Mouse (Mus musculus): ENCODE measurements at regions not wholly inside any gene's neighbourhood (a gene's known extent, or its start where the extent isn't known, plus 50 kb on each side); places are given as distances from the start of the nearest gene placed in this dataset.
A peak's percentile ranks its signal among the peaks of the same experiment; 100 is the strongest.
"Not testable (repeated sequence)": the region's sequence is repeated elsewhere in the genome, so short reads cannot be mapped to it uniquely, and the experiment has no call there.

DNA sequence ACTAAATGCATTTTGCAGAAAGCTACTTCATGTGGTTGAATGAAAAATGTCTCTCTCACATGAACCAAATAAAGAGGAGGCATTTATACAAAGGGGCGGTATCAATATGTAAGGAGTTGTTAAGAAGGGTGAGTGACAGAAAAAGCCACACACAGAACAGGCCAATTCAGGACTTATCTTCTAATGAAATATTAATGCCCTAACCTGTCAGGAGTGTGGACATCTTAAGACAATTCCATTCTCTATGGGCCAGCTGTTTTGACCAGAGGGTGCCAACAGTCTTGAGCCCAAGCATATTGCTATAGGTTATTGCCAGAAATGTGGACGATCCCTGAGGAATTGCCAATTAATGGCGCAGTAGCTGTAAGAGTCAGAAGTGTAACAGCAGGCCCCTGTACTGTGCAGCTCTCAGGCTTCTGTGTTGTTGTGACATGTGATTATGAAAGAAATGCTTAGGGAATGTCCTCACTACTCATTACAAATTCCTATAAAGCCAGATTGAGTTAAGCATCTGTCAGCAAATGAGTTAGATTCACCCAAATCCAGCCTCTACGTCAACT is 393.8 kb downstream of the Ice1 start:
- no peak for DNase-seq (ENCODE audit: low spot score in 2 of 2)
- intact Hi-C loops (cut with DNase I): no loop called here

DNA sequence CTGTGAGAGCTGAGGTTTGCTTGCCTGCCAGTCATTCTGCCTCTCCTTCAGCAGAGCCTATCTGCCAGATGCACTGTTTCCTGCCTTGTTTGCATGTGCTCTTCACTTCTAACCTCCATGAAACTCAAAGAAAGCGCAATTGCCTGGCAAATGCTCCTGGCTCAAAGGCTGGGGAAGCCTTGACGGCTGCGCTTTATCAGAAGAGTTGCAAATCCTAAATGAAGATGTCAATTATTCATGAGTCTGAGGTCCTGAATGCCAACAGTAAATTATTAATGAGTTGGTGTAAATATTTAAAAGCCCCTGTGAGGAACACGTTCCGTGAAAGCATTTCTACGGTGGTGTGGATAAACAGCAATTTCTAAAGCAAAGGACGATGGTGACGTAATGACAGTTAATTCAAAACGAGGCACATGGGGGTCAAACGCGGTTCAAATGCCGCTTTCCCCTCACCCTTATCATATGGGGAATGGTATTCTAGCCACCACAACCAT is 377.4 kb downstream of the Ice1 start:
- intact Hi-C loops (cut with DNase I): no loop called here
- DNase-seq (ENCODE audit: low spot score in 2 of 2): no peak

DNA sequence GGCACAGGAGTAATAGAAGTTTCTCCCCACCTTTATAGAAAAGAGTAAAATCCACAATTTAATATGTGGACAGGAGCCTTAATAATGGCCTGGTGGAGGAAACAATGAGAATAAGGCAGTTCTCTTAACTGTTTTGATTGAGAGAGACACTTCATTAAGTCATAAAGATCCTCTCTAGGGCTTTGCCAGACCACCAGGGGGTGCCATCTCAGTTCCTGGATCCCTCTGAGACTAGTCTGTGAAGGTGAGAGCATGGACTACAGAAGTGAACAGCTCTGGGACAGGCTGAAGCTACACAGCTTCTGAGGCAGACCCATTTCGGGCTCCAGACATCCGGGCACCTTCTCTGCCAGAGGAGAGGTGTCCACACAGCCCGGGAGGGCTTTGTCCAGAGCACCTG is 373.8 kb downstream of the Ice1 start:
- intact Hi-C loops (cut with DNase I): no loop called here
- no peak for DNase-seq (ENCODE audit: low spot score in 2 of 2)

- intact Hi-C loops (cut with DNase I): loop anchor here (10.0 kb wide), 1 partner anchor 228 kb away; no protein-coding TSS in a partner anchor
Observed at GRCm38 (mm10) chr13:70276884-70277378, 360.5 kb downstream of the Ice1 start.

DNA sequence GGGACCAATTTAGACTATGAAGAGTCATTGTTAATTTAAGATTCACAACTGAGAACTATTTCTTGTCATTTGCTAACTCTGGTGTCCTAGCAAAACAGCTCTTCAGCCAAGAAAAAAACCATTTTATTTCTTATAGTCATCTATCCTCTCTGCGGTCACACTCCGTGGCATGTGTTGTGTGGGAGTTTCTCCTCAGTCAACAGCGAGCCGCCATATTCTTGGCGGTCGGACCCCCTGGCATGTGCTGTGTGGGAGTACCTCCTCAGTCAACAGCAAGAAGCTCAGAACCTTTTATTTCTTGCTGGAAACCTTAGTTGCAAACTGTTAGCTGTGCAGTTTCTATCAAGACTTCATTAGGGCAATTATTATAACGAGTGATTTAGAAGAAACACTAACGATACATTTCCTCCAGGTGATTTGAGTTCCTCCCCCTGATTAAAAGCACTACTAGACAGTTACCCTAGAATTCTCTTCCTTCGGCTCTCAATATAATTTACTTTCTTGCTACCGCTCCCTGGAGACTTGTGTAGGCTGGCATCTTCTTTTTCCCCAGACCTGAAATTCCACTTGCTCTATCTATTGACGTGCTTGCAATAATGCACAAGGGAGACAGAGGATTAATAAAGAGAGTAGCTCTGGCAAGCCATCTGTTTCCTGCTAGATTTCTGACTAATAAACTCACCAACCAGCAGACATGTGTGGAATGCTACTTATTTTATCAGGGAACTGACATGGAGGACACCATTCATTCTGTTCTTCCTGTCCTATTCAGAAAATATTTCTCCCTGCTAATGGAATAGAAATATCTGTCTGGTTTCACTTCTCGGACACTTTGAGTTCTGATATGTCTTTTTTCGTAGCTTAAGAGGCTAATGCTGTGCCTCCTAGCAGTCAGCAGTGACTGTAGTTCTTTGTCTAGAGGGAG is 359.5 kb downstream of the Ice1 start:
- peak; percentile 85 to 87 for DNase-seq (ENCODE audit: low spot score in 2 of 2)
- intact Hi-C loops (cut with DNase I): loop anchor here (10.0 kb wide), 1 partner anchor 227 kb away; no protein-coding TSS in a partner anchor

More at GRCm38 (mm10) chr13:70276884-70277378, 360.5 kb downstream of the Ice1 start:
- DNase-seq (ENCODE audit: low spot score in 2 of 2): not testable (repeated sequence)

DNA sequence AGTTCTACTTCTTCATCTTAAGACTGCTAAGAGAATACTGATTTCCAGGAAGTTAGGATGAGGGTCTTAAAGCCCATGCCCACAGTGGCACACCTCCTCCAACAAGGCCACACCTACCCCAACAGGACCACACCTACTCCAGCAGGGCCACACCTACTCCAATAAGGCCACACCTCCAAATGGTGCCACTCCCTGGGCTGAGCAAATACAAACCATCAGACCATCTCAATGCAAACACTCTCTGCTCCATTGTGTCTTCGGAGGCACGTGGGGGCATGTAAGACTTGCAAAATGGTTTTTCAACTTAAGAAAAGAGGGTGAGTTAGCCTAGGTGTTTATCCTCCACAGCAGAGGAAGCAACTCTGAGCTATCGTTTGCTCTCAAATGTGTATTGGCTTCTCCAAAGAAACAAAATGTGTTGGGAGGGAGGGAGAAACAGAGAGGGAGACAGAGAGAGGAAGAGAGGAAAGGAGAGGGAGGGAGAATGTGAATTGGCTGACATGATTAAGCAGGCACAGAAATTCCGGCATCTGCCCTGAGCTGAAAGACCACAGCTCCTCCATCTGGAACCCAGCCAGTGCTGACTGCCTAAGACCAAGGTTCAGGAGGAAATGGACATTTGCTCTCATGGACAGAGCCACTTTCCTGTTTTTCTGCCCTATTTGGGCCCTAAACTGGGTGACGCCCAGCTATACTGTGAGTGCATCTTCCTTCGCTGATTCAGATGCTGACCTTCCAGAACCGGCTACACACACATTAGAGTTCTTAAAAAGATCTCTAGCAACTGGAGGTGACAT is 356.2 kb downstream of the Ice1 start:
- intact Hi-C loops (cut with DNase I): no loop called here
- no peak for DNase-seq (ENCODE audit: low spot score in 2 of 2)

DNA sequence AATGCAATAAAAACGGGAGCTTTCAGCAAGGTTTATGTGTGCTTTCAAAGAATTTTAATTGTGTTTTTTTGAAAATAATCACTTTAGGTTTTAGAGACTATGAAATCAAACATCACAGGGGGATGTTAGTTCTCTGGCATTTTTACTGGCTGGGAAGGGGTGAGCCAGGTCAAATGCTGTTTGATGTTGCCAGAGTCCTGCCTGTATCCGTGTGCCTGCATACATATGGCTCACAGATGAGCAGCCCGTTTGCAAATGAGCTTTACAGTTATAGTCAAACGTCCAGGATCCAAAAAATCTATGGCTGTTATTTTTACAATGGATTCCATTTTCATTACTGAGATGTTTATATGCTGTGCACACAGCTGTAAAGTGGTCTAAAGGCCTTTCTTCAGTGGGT is 354.7 kb downstream of the Ice1 start:
- intact Hi-C loops (cut with DNase I): no loop called here
- DNase-seq (ENCODE audit: low spot score in 2 of 2): no peak

DNA sequence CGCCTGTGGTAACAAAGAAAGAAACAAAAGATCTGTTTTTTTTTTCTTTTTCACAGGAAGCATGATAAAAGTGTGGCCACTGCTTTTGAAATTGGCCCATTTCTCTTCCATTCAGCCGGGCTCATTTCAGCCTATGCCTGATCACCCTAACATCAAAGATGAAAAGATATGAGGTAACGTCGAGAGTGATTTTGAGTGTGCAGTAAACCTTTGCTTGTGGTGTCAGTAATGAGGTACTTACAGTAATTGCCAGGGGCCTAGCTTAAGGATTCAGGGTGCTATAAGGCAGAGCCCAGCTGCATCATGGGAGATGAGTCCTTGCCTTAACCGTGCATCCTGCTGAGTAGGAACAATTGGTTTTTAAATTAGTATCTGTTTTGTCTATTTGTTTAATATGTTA is 354.2 kb downstream of the Ice1 start:
- intact Hi-C loops (cut with DNase I): no loop called here
- DNase-seq (ENCODE audit: low spot score in 2 of 2): no peak

GRCm38 (mm10) chr13:70292713-70293112 is 344.7 kb downstream of the Ice1 start:
- intact Hi-C loops (cut with DNase I): loop anchor here (10.0 kb wide), 1 partner anchor 98 kb away; no protein-coding TSS in a partner anchor
- no peak for DNase-seq (ENCODE audit: low spot score in 2 of 2)

DNA sequence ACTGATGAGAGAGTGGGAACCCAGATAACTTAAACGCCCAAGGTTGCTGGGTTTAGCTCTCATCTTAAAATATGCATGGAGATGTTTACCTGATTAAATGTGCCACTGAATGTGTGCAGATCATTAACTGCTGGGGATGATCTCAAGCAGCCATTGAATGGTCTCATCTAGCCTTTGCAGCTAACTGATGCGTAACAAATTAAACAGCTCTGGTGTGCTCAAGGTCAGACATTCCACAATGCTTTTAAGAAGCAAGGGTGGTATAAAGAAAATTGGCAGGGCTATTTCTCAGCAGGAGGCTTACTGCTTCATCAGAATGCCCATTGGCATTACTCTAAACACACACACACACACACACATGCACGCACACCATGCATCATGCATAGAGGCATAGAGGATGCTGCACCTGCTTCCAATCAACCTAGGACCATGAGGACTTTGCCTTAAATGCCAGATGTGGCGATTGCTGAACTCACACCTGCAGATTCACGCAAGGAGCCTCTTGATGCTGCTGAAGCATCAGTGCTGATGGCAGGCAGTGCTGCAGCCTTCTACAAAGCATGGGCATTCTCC is 333.4 kb downstream of the Ice1 start:
- intact Hi-C loops (cut with DNase I): no loop called here
- no peak for DNase-seq (ENCODE audit: low spot score in 2 of 2)

DNA sequence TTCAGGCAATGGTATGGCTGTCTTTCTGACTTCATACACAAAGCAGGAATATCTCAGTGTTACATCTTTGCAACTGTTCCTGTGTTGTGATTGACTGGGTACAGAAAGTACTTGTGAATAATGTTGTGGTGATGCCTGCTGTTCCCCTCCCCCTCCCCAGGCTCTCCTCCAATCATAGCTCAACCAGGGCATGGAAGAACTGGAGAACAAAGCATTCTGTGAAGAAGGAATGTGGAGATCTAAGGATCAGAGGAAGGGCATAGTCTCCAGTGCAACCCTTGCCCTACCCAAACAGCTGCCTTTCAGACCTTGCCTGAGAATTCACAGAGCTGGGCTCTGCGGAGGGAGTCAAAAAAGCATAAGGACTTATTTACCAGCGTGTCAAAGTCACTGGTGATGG is 326.9 kb downstream of the Ice1 start:
- no peak for DNase-seq (ENCODE audit: low spot score in 2 of 2)
- intact Hi-C loops (cut with DNase I): no loop called here

DNA sequence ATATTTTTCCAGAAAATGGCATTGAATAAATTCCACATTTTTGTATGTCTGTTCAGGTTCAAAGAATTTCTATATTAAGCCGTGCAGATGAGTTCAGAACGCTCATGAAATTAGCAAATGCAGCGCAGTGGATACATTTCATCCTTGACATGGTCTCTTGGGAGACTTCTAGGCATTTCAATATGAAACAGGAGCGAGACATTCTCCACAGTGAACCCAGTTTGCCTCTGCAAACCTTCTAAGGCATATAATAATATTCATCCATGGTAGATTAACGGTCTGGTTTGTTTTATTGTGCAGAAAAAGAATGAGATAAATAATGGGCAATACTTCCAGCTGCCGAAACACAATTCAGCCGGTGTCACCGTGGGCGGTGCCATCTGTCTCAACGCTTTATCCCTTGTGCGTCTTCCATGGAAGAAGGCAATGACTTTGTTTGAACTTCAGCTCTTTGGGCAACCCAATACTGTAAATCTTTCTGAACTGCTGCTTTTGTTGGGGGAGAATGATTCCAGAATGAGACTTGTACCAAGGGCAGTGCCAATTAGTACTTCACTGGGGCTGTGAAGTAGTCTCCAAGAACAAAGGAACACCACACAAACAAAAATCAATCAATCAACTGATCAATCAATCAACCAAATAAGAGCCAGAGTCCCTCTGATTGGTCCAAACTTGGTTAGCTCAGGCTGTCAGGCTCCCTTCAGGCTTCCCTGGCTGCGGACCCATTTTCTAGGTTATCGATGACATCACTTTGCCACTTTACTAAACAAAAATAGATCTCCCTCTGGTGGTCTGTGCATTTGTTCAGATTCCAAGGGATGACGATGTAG is 326.0 kb downstream of the Ice1 start:
- no peak for DNase-seq (ENCODE audit: low spot score in 2 of 2)
- intact Hi-C loops (cut with DNase I): no loop called here

DNA sequence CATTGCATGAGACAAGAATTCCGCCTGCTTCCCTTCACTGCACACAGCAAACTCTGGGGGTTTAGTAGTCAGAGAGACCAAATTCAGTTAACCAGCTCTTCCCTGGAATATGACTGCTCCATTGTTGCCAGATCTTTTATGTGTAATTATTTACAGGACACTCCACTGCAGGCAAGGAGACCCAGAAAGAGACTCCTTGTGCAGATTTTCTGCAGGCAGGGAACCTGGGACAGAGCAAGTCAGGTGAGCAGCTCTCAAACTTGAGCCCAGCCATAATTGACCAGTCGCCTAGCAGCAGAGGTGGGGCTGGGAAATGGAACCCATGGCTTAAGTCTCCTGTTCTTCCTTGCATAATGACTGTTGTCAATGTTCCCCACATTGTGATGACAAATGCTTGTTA is 324.2 kb downstream of the Ice1 start:
- no peak for DNase-seq (ENCODE audit: low spot score in 2 of 2)
- intact Hi-C loops (cut with DNase I): no loop called here

GRCm38 (mm10) chr13:70323537-70323936 is 313.9 kb downstream of the Ice1 start:
- intact Hi-C loops (cut with DNase I): no loop called here
- no peak for DNase-seq (ENCODE audit: low spot score in 2 of 2)

DNA sequence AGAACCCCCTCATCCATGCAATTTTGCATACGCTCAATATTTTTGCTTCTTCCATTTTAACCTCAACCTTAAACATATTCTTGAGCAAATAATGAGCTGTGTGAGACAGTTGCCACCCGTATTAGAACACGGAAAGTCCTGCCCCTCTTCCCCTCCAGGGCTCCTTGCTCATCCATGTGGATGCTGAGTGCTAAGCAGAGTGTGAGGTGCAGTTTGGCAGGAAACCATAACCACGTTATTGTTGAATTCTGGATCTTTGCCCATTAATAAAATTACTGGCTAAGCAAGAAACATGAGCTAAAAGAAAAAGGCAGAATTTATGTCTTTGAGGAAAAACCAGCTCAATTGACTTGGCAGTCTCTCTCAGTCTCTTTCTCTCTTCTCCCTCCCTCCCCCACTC is 301.4 kb downstream of the Ice1 start:
- intact Hi-C loops (cut with DNase I): no loop called here
- DNase-seq (ENCODE audit: low spot score in 2 of 2): no peak

- DNase-seq (ENCODE audit: low spot score in 2 of 2): no peak
- intact Hi-C loops (cut with DNase I): no loop called here
Observed at GRCm38 (mm10) chr13:70340437-70340836, 297.0 kb downstream of the Ice1 start.

DNA sequence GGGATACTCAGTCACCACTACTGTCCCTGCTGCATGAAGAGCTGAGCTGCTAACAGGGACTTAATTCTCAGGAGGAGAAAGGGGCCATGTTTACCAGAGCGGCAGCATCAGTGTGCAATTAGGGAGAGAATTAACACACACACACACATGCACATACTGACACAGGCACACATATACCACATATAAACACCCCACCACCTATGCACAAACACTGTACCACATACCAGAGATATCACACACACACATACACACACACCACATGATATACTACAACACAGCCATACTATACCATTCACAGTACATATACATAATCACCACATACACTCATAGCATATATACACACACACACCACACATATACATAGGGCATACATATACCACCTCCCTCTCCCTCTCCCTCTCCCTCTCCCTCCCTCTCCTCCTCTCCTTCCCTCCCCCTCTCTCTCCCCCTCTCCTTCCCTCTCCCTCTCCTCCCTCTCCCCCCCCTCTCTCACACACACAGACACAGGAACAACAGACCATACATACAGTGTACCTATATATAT is 294.2 kb downstream of the Ice1 start:
- DNase-seq (ENCODE audit: low spot score in 2 of 2): no peak
- intact Hi-C loops (cut with DNase I): no loop called here

GRCm38 (mm10) chr13:70343911-70344310 is 293.5 kb downstream of the Ice1 start:
- DNase-seq (ENCODE audit: low spot score in 2 of 2): no peak
- intact Hi-C loops (cut with DNase I): no loop called here

GRCm38 (mm10) chr13:70344311-70344710 is 293.1 kb downstream of the Ice1 start:
- intact Hi-C loops (cut with DNase I): no loop called here
- DNase-seq (ENCODE audit: low spot score in 2 of 2): no peak
